Mouse (Mus musculus) midbrain, embryonic 14.5 days (tissue): ENCODE measurements at regions not wholly inside any gene's neighbourhood (a gene's known extent, or its start where the extent isn't known, plus 50 kb on each side); places are given as distances from the start of the nearest gene placed in this dataset.

Source experiments
- ATAC-seq: fragments of 200-750 bp; cut with Nextera tagmentation; 2 replicates; pipeline ENCODE4 v1.8.0; 2017; ENCODE audit warnings: moderate number of reproducible peaks, moderate library complexity; ENCODE audit not compliant: low FRiP score, low TSS enrichment
- DNase-seq: peaks from one replicate; pipeline ENCODE4 v3.0.0-alpha.2; 2015
- H3K27ac ChIP-seq: fragments of 300-500 bp; sonication (generic); replicated peaks from 2 replicates; pipeline ENCODE4 v1.5.1; 2014; ENCODE audit warnings: mild to moderate bottlenecking, low read depth, low read length, moderate library complexity
- H3K27me3 ChIP-seq: fragments of 300-500 bp; sonication (generic); 2 replicates; pipeline ENCODE4 v1.6.1; 2014; ENCODE audit warnings: low read length, control low read depth, mixed read lengths; ENCODE audit not compliant: control insufficient read depth, insufficient read depth
- H3K36me3 ChIP-seq: fragments of 300-500 bp; sonication (generic); 2 replicates; pipeline ENCODE4 v1.6.1; 2014; ENCODE audit warnings: low read length, control low read depth; ENCODE audit not compliant: control insufficient read depth, insufficient read depth
- H3K4me1 ChIP-seq: fragments of 300-500 bp; sonication (generic); 2 replicates; pipeline ENCODE4 v1.6.1; 2014; ENCODE audit warnings: mild to moderate bottlenecking, antibody characterized with exemption, low read length, control low read depth; ENCODE audit not compliant: control insufficient read depth, insufficient read depth
- H3K4me2 ChIP-seq: fragments of 300-500 bp; sonication (generic); 2 replicates; pipeline ENCODE4 v1.6.1; 2014; ENCODE audit warnings: mild to moderate bottlenecking, low read length, moderate library complexity
- H3K4me3 ChIP-seq: fragments of 300-500 bp; sonication (generic); replicated peaks from 2 replicates; pipeline ENCODE4 v1.5.1; 2014; ENCODE audit warnings: low read depth, low read length
- H3K9ac ChIP-seq: fragments of 300-500 bp; sonication (generic); replicated peaks from 2 replicates; pipeline ENCODE4 v1.6.1; 2014; ENCODE audit warnings: mild to moderate bottlenecking, low read length, moderate library complexity
- H3K9me3 ChIP-seq: fragments of 300-500 bp; sonication (generic); 2 replicates; pipeline ENCODE4 v1.6.1; 2016; ENCODE audit warnings: low read length, control low read depth, mixed read lengths; ENCODE audit not compliant: control insufficient read depth
- WGBS: fragments of 180-500 bp; shearing (Covaris S2); extraction: QIAGEN DNeasy Blood & Tissue Kit; methylation state at CpG from one replicate; pipeline ENCODE4 v1.1.7; 2014; 5-methylcytosine and 5-hydroxymethylcytosine counted together

DNA sequence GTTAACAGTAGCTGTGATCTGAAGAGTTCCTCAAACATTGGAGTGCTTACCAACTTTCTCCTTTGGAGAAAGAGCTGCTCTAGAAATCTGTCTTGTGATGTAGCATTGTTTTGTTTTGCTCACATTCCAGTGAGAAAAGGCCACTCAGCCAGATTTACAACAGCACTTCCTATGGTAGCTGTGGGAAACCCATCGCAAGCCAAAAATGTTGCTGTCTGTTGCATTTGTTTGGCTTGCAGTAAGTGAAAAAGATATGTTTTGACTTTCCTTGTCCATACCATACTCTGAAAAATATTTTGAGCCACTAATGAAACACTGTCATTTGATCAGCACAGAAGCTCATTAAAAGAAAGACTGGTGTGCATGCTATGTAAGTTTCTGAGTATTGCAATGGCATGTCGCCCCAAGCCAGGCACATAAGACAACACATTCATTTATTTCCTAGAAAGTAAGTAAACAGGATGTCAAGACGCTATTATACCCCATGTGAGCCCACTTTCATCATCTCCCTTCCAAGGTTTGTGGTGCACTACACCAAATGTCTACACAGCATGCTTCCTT, 66.2 kb downstream of the Car2 start:
- H3K27ac ChIP-seq, result no peak overlapping the region
- ATAC-seq (no peak), DNase-seq (no peak)
- H3K36me3 ChIP-seq, result no peaks in the 10 kb centered on the region
- 87% methylated on average over 3 of the region's 3 CpGs for WGBS
- H3K4me2 ChIP-seq, result no peak overlapping the region
- no peak overlapping the region for H3K4me3 ChIP-seq
- no peaks in the 10 kb centered on the region for H3K9me3 ChIP-seq
- no peaks in the 10 kb centered on the region for H3K4me1 ChIP-seq
- no peak overlapping the region for H3K9ac ChIP-seq
- no peaks in the 10 kb centered on the region for H3K27me3 ChIP-seq

DNA sequence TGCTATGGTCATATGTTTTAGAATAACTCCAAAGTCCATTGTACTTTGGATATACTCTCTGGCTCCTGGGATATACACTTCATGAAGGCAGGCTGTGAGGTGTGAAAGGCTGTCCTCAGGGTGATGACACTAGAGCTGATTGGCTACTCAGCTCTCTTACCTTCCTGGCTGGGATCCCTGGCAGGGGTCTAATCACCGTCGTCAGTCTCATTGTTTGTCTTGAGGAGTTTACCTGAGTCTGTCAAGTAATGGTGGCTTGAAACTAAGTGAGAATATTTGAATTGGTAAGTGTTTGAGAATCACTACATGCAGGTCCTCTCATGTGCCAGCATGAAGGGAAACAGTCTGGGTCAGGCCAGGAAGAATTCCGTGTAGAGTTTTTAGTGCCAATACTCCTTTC, 66.9 kb downstream of the Car2 start:
- no peaks in the 10 kb centered on the region for H3K4me1 ChIP-seq
- WGBS, result 66% methylated on average over 3 of the region's 3 CpGs
- H3K4me3 ChIP-seq, result no peak overlapping the region
- no peaks in the 10 kb centered on the region for H3K9me3 ChIP-seq
- ATAC-seq, result no peak
- H3K4me2 ChIP-seq, result no peak overlapping the region
- no peaks in the 10 kb centered on the region for H3K27me3 ChIP-seq
- H3K36me3 ChIP-seq, result no peaks in the 10 kb centered on the region
- H3K9ac ChIP-seq, result no peak overlapping the region
- H3K27ac ChIP-seq, result no peak overlapping the region
- DNase-seq, result no peak

DNA sequence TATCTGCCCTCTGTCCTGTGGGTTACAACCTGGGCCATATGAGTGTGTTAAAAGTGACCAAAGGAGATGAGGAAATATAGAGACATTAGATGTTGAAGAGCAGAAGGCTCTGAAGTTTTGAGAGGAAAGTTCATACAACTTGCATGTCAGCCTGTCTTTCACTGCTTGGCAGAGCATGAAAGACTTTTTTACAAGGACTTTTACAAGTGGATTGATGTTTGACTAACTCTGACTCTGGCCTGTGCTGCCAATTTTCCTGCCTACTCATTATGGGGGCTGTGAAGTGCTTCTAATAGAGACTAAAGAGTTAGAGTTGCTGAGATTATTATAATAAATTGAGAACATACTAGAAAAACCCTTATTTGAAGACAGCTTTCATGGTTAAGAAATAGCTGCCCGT, 71.4 kb downstream of the Car2 start:
- WGBS, result 84% methylated on average over 1 of the region's 1 CpGs
- DNase-seq, result no peak

DNA sequence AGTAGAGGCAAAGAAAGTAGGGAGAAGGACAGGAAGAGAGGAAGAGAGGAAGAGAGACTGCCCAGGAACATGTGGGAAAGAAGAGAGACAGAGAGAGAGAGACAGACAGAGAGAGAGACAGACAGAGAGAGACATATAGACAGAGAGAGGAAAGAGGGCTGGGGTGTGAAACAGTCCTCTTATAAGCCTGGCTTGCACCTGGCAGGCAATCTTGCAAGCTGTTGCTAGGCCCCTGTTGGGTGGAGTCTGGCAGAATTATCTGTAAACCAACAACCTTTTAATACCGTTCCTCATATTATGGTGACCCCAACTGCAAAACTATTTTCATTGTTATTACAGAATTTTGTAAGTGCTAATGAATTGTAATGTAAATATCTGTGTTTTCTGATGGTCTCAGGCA, 72.2 kb downstream of the Car2 start:
- ATAC-seq, result no peak
- no peak overlapping the region for H3K27ac ChIP-seq

More for the DNA sequence above, 71.4 kb downstream of the Car2 start:
- no peak for ATAC-seq
- Histone ChIP-seq H3K27ac (no peak overlapping the region), H3K4me1 (no peaks in the 10 kb centered on the region), H3K4me3 (no peak overlapping the region), H3K9me3 (no peaks in the 10 kb centered on the region), H3K9ac (no peak overlapping the region), H3K4me2 (no peak overlapping the region), H3K27me3 (no peaks in the 10 kb centered on the region), H3K36me3 (no peaks in the 10 kb centered on the region)

DNA sequence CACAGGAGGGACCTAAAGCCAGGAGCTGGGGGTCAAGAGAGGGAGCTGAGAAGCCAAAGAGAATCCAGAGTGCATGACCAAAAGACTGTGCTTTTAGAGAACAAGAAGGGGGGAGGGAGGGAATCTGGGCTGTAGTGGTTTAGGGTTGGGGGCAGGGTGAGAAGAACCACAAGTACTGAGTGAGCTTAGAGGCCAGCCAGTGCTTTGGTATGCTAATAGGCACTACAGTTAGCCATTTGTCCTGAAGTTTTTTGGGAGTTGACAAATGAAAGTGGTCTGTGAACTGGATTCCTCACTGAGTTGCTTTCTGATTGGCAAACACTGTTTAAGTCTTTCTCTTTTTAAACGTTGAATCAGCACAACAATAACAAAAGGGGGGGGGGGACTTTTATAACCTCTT, 73.5 kb downstream of the Car2 start:
- Histone ChIP-seq H3K27me3 (no peaks in the 10 kb centered on the region), H3K9me3 (no peaks in the 10 kb centered on the region), H3K4me3 (no peak overlapping the region), H3K9ac (no peak overlapping the region), H3K4me1 (no peaks in the 10 kb centered on the region), H3K36me3 (no peaks in the 10 kb centered on the region), H3K27ac (no peak overlapping the region), H3K4me2 (no peak overlapping the region)
- DNase-seq, result peak; percentile 33
- 0% methylated on average over 1 of the region's 1 CpGs for WGBS
- ATAC-seq, result peak; percentile 46; the same call in 1 of the 2 replicates

More for the DNA sequence above, 72.2 kb downstream of the Car2 start:
- H3K4me2 ChIP-seq, result no peak overlapping the region
- no peak overlapping the region for H3K4me3 ChIP-seq
- DNase-seq, result no peak
- no peaks in the 10 kb centered on the region for H3K4me1 ChIP-seq
- H3K36me3 ChIP-seq, result no peaks in the 10 kb centered on the region
- no peaks in the 10 kb centered on the region for H3K9me3 ChIP-seq
- no peaks in the 10 kb centered on the region for H3K27me3 ChIP-seq
- no peak overlapping the region for H3K9ac ChIP-seq
- WGBS, result 82% methylated on average over 1 of the region's 1 CpGs

DNA sequence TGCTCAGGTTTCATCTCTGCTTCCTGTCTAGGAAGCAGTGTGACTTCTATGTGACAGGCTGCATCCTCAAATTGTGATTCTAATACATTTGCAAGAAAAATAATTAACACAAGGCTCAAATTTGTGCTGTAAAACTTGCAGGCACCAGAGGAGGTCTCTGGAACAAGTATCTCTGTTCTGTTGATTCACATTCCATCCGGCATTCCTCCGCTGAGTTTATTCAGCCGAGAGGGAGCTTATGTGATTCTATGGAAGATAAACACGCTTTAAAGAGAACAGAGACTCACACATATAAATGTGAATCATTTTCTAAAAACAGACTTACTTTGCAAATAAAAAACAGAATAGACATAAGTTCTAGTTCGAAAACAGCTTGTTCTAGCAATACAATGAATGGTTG, 78.7 kb downstream of the Car2 start:
- H3K9ac ChIP-seq, result no peak overlapping the region
- ATAC-seq (no peak), DNase-seq (no peak)
- no peak overlapping the region for H3K4me3 ChIP-seq
- no peak overlapping the region for H3K27ac ChIP-seq
- no peaks in the 10 kb centered on the region for H3K4me1 ChIP-seq
- no peaks in the 10 kb centered on the region for H3K9me3 ChIP-seq
- H3K27me3 ChIP-seq, result no peaks in the 10 kb centered on the region
- no peak overlapping the region for H3K4me2 ChIP-seq
- WGBS, result 81% methylated on average over 5 of the region's 5 CpGs
- no peaks in the 10 kb centered on the region for H3K36me3 ChIP-seq

DNA sequence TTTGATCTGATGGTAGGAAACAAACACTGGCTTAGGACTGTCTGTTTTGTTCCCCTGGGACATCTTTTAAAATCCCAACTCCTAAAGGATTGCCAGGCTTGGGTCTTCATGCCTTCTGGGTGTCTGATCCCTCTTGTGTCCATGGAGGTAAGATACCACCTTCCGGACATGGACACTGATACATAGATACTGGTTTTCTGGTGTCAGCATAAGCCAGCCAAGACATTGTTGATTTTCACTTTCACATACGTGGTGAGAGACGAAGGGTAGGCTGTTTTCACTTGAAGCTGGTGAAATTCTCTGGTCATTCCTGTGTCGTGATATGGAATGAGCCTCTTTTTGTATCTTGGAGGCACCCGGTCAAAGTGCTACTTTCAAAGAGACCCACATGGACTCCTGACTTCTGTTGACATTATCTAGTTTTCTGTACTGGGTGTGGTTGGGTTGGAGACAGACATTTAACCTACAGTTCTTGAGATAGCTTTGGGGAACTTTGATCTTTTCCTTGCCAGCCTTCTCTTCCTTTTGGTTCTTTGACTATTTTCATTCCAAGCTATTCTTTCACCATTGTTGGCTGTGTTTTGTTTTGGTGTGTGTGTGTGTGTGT, 79.5 kb downstream of the Car2 start:
- Histone ChIP-seq H3K9me3 (no peaks in the 10 kb centered on the region), H3K4me3 (no peak overlapping the region), H3K4me2 (no peak overlapping the region), H3K27ac (no peak overlapping the region), H3K9ac (no peak overlapping the region), H3K36me3 (no peaks in the 10 kb centered on the region), H3K4me1 (no peaks in the 10 kb centered on the region), H3K27me3 (no peaks in the 10 kb centered on the region)
- ATAC-seq (no peak), DNase-seq (no peak)
- 89% methylated on average over 5 of the region's 5 CpGs for WGBS

DNA sequence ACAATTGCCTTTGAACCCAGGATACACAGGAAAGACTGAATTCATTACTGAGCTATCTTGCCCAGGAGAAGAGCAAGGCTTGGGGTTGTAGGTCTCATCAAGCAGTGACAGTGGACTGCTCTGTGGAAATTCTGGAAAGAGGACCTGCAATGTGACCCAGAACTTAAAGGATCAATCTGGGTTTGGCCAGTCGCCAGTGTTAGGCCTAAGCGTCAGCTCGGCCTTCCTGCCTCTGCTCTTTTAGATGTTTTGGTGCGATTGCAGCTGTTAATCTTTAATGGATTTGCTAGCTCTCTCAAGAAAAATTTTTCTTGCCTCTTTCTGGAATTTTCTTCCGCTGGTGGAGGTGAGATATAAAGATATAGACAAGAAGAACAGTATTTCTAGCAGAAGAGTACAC, 81.2 kb downstream of the Car2 start:
- Histone ChIP-seq H3K4me2 (no peak overlapping the region), H3K4me3 (no peak overlapping the region), H3K27ac (no peak overlapping the region), H3K27me3 (no peaks in the 10 kb centered on the region), H3K4me1 (no peaks in the 10 kb centered on the region), H3K9me3 (no peaks in the 10 kb centered on the region), H3K9ac (no peak overlapping the region), H3K36me3 (no peaks in the 10 kb centered on the region)
- DNase-seq, result no peak
- WGBS, result 92% methylated on average over 5 of the region's 5 CpGs
- ATAC-seq, result no peak

DNA sequence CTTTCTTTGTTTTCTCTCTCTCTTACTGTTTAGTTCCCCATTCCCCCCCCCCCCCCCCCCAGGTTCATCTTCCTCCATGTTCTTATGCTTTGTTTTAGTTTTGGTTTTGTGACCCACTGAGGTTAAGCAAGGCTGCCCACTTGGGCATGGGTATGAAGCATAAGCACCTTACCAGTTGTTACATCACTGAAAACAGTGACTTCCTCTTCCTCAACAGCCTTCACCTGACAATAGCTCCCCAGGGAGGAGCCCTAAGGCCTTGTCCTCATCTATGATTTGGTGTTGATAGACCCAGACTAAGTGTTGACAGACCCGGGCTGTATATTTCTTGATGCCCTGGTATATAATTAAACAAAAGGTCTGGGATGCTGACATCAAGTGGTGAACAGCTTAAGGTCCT, 82.3 kb downstream of the Car2 start:
- H3K4me1 ChIP-seq, result no peaks in the 10 kb centered on the region
- H3K4me3 ChIP-seq, result no peak overlapping the region
- no peak overlapping the region for H3K9ac ChIP-seq
- H3K27me3 ChIP-seq, result no peaks in the 10 kb centered on the region
- WGBS, result 81% methylated on average over 1 of the region's 1 CpGs
- ATAC-seq, result no peak
- H3K4me2 ChIP-seq, result no peak overlapping the region
- no peak for DNase-seq
- no peaks in the 10 kb centered on the region for H3K9me3 ChIP-seq
- no peak overlapping the region for H3K27ac ChIP-seq
- H3K36me3 ChIP-seq, result no peaks in the 10 kb centered on the region
